Mouse (Mus musculus): ENCODE measurements at regions not wholly inside any gene's neighbourhood (a gene's known extent, or its start where the extent isn't known, plus 50 kb on each side); places are given as distances from the start of the nearest gene placed in this dataset.

GRCm38 (mm10) chr5:126108837-126109236, 577.3 kb downstream of the Tmem132b start:
- WGBS, result 50% methylated on average over 3 of the region's 3 CpGs
- TF ChIP-seq POLR2A (IDR thresholded peaks at IDR 0.05; ENCODE audit: borderline replicate concordance, extremely low read depth, insufficient read depth, insufficient read length), result no peak
- no peak overlapping the region for H3K27ac ChIP-seq (replicated peaks; ENCODE audit: low read depth, low read length)
- no peaks in the 10 kb centered on the region for H3K9me3 ChIP-seq (ENCODE audit: control insufficient read depth, low read length)
- no peak overlapping the region for H3K4me2 ChIP-seq (replicated peaks; ENCODE audit: low read depth, low read length, severe bottlenecking)
- H3K27me3 ChIP-seq (ENCODE audit: control insufficient read depth, insufficient read depth, low read length), result no peaks in the 10 kb centered on the region
- no peaks in the 10 kb centered on the region for H3K36me3 ChIP-seq (ENCODE audit: control insufficient read depth, insufficient read depth, low read length)
- no peaks in the 10 kb centered on the region; the same call in 1 of the 2 replicates for H3K4me1 ChIP-seq (ENCODE audit: control insufficient read depth, insufficient read depth, low read length)
- DNase-seq (ENCODE audit: low spot score) (no peak), ATAC-seq (ENCODE audit: low FRiP score, low read depth) (no peak)
- H3K4me3 ChIP-seq (replicated peaks; ENCODE audit: low read length), result no peak overlapping the region
- H3K9ac ChIP-seq (ENCODE audit: low read depth, low read length, severe bottlenecking), result no peak overlapping the region

DNA sequence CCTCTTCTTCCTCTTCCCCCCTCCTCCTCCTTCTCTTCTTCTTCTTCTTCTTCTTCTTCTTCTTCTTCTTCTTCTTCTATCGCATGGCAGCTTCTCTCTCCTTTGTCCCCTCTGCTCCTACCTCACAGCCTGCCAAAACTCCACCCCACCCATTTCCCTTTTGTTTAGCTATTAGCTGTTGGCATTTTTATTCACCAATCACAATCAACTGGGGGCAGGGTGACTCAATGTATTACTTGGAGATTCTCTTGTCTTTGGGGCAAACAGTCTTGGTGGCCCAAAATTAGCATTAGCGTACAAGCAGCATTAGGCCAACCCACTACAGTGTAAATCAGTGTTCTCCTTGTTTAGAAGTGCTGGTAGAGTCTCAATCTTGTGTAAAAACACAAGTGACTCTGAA, 585.7 kb downstream of the Tmem132b start:
- 82% methylated on average over 2 of the region's 2 CpGs for WGBS
- TF ChIP-seq POLR2A (IDR thresholded peaks at IDR 0.05; ENCODE audit: borderline replicate concordance, extremely low read depth, insufficient read depth, insufficient read length), result no peak
- no peaks in the 10 kb centered on the region; the same call in 1 of the 2 replicates for H3K4me1 ChIP-seq (ENCODE audit: control insufficient read depth, insufficient read depth, low read length)
- H3K4me2 ChIP-seq (replicated peaks; ENCODE audit: low read depth, low read length, severe bottlenecking), result no peak overlapping the region
- no peak for ATAC-seq (ENCODE audit: low FRiP score, low read depth)
- H3K9ac ChIP-seq (ENCODE audit: low read depth, low read length, severe bottlenecking), result no peak overlapping the region
- no peaks in the 10 kb centered on the region for H3K27me3 ChIP-seq (ENCODE audit: control insufficient read depth, insufficient read depth, low read length)
- no peaks in the 10 kb centered on the region for H3K36me3 ChIP-seq (ENCODE audit: control insufficient read depth, insufficient read depth, low read length)
- H3K9me3 ChIP-seq (ENCODE audit: control insufficient read depth, low read length), result no peaks in the 10 kb centered on the region
- no peak overlapping the region for H3K27ac ChIP-seq (replicated peaks; ENCODE audit: low read depth, low read length)
- no peak overlapping the region for H3K4me3 ChIP-seq (replicated peaks; ENCODE audit: low read length)
- DNase-seq (ENCODE audit: low spot score), result no peak

GRCm38 (mm10) chr5:126117906-126118521, 586.4 kb downstream of the Tmem132b start:
- H3K4me2 ChIP-seq (replicated peaks; ENCODE audit: low read depth, low read length, severe bottlenecking), result no peak overlapping the region
- H3K9ac ChIP-seq (ENCODE audit: low read depth, low read length, severe bottlenecking), result no peak overlapping the region
- no peak for ATAC-seq (ENCODE audit: low FRiP score, low read depth)
- no peaks in the 10 kb centered on the region for H3K36me3 ChIP-seq (ENCODE audit: control insufficient read depth, insufficient read depth, low read length)
- no peak overlapping the region for H3K4me3 ChIP-seq (replicated peaks; ENCODE audit: low read length)
- no peaks in the 10 kb centered on the region for H3K9me3 ChIP-seq (ENCODE audit: control insufficient read depth, low read length)
- no peaks in the 10 kb centered on the region for H3K27me3 ChIP-seq (ENCODE audit: control insufficient read depth, insufficient read depth, low read length)
- no peaks in the 10 kb centered on the region; the same call in 1 of the 2 replicates for H3K4me1 ChIP-seq (ENCODE audit: control insufficient read depth, insufficient read depth, low read length)
- DNase-seq (ENCODE audit: low spot score), result no peak
- no peak overlapping the region for H3K27ac ChIP-seq (replicated peaks; ENCODE audit: low read depth, low read length)
- WGBS, result 64% methylated on average over 5 of the region's 5 CpGs
- no peak for TF ChIP-seq POLR2A (IDR thresholded peaks at IDR 0.05; ENCODE audit: borderline replicate concordance, extremely low read depth, insufficient read depth, insufficient read length)

DNA sequence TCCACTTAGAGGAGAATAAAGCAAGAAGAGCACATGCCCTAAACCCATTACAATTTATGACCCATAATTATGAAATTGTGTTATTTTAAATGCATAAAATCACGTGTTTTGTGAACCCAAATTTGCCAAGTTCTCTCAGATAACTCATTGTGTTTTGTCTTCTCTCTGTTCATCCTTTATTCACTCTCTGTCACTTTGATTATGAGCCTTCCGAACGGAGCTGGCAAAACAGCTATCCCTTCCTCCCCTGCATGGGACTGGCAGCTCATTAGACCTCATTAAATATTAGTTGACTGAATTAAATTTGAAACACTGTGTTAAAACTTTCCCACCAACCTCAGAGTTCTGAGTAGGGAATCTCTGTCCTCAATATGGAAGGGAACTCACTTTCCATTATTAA, 587.2 kb downstream of the Tmem132b start:
- WGBS, result 63% methylated on average over 3 of the region's 3 CpGs
- Histone ChIP-seq H3K4me3 (replicated peaks; ENCODE audit: low read length) (no peak overlapping the region), H3K4me2 (replicated peaks; ENCODE audit: low read depth, low read length, severe bottlenecking) (no peak overlapping the region), H3K36me3 (ENCODE audit: control insufficient read depth, insufficient read depth, low read length) (no peaks in the 10 kb centered on the region), H3K9ac (ENCODE audit: low read depth, low read length, severe bottlenecking) (no peak overlapping the region), H3K9me3 (ENCODE audit: control insufficient read depth, low read length) (no peaks in the 10 kb centered on the region), H3K27ac (replicated peaks; ENCODE audit: low read depth, low read length) (no peak overlapping the region), H3K27me3 (ENCODE audit: control insufficient read depth, insufficient read depth, low read length) (no peaks in the 10 kb centered on the region), H3K4me1 (ENCODE audit: control insufficient read depth, insufficient read depth, low read length) (no peaks in the 10 kb centered on the region; the same call in 1 of the 2 replicates)
- ATAC-seq (ENCODE audit: low FRiP score, low read depth), result no peak
- DNase-seq (ENCODE audit: low spot score), result no peak
- TF ChIP-seq POLR2A (IDR thresholded peaks at IDR 0.05; ENCODE audit: borderline replicate concordance, extremely low read depth, insufficient read depth, insufficient read length), result no peak

DNA sequence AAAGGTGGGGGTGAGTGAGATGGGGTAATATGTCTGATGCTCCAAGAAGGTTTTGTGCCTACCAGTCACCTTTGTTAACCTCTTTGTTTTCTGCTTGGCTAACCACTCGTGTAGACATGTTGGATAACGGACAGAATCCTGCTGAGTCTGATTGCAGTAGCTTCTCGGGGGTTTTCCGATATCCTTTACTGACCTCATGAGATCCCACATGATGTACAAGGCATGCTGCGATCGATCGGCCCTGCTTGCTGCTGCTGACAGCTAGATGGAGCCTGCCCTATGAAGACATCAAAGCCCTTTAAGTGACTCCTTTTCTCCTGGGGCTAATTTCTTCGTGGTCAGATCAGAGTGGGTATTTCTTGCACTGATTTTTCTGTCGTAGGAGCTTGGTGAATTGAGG, 591.6 kb downstream of the Tmem132b start:
- Histone ChIP-seq H3K4me1 (ENCODE audit: control insufficient read depth, insufficient read depth, low read length) (no peaks in the 10 kb centered on the region), H3K9me3 (ENCODE audit: control insufficient read depth, low read length) (no peaks in the 10 kb centered on the region), H3K9ac (ENCODE audit: low read depth, low read length, severe bottlenecking) (no peak overlapping the region), H3K27me3 (ENCODE audit: control insufficient read depth, insufficient read depth, low read length) (no peaks in the 10 kb centered on the region), H3K4me2 (replicated peaks; ENCODE audit: low read depth, low read length, severe bottlenecking) (no peak overlapping the region), H3K27ac (replicated peaks; ENCODE audit: low read depth, low read length) (no peak overlapping the region), H3K4me3 (replicated peaks; ENCODE audit: low read length) (no peak overlapping the region), H3K36me3 (ENCODE audit: control insufficient read depth, insufficient read depth, low read length) (no peaks in the 10 kb centered on the region)
- no peak for TF ChIP-seq POLR2A (IDR thresholded peaks at IDR 0.05; ENCODE audit: borderline replicate concordance, extremely low read depth, insufficient read depth, insufficient read length)
- 77% methylated on average over 9 of the region's 9 CpGs for WGBS
- DNase-seq (ENCODE audit: low spot score), result no peak
- ATAC-seq (ENCODE audit: low FRiP score, low read depth), result no peak

All from limb, embryonic 14.5 days (tissue).